Mouse (Mus musculus): ENCODE results near the gene Gm16181. TPM values are rescaled to one million over a fixed set of nuclear protein-coding genes. Genes with fewer than 3 reads are reported as not detected.

Gm16181 gene
- total RNA-seq, 2 experiments from 2014 or later: not detected

- intact Hi-C loops (cut with DNase I; ENCODE audit: low total_unique reads): no loop called here
- DNase-seq: no peak
Measured at GRCm38 (mm10) chr17:35244999-35245398, 24.4 kb downstream of the Gm16181 start.

- intact Hi-C loops (cut with DNase I; ENCODE audit: low total_unique reads): no loop called here
- no peak for DNase-seq
Measured at GRCm38 (mm10) chr17:35245731-35246623, 25.3 kb downstream of the Gm16181 start.

GRCm38 (mm10) chr17:35247144-35247543 is 26.5 kb downstream of the Gm16181 start:
- intact Hi-C loops (cut with DNase I; ENCODE audit: low total_unique reads): no loop called here
- no peak for DNase-seq

- intact Hi-C loops (cut with DNase I; ENCODE audit: low total_unique reads): no loop called here
- no peak for DNase-seq
Measured at GRCm38 (mm10) chr17:35248986-35249385, 28.4 kb downstream of the Gm16181 start.

- DNase-seq: no peak
- intact Hi-C loops (cut with DNase I; ENCODE audit: low total_unique reads): no loop called here
Measured at GRCm38 (mm10) chr17:35249451-35250197, 29.0 kb downstream of the Gm16181 start.

GRCm38 (mm10) chr17:35250348-35251120 is 29.9 kb downstream of the Gm16181 start:
- DNase-seq: no peak
- intact Hi-C loops (cut with DNase I; ENCODE audit: low total_unique reads): no loop called here

- no peak for DNase-seq
Measured at GRCm38 (mm10) chr17:35251162-35251719, 30.6 kb downstream of the Gm16181 start.

GRCm38 (mm10) chr17:35251981-35252380 is 31.3 kb downstream of the Gm16181 start:
- no peak for DNase-seq
- intact Hi-C loops (cut with DNase I; ENCODE audit: low total_unique reads): no loop called here

More at GRCm38 (mm10) chr17:35251162-35251719, 30.6 kb downstream of the Gm16181 start:
- intact Hi-C loops (cut with DNase I; ENCODE audit: low total_unique reads): no loop called here

GRCm38 (mm10) chr17:35252619-35253292 is 32.1 kb downstream of the Gm16181 start:
- intact Hi-C loops (cut with DNase I; ENCODE audit: low total_unique reads): no loop called here
- DNase-seq: no peak

- intact Hi-C loops (cut with DNase I; ENCODE audit: low total_unique reads): no loop called here
- DNase-seq: no peak
Measured at GRCm38 (mm10) chr17:35253293-35254093, 32.9 kb downstream of the Gm16181 start.

GRCm38 (mm10) chr17:35254241-35255098 is 33.8 kb downstream of the Gm16181 start:
- intact Hi-C loops (cut with DNase I; ENCODE audit: low total_unique reads): no loop called here
- no peak for DNase-seq

GRCm38 (mm10) chr17:35255301-35255700 is 34.7 kb downstream of the Gm16181 start:
- DNase-seq: no peak
- intact Hi-C loops (cut with DNase I; ENCODE audit: low total_unique reads): no loop called here

GRCm38 (mm10) chr17:35255704-35256103 is 35.1 kb downstream of the Gm16181 start:
- DNase-seq: no peak
- intact Hi-C loops (cut with DNase I; ENCODE audit: low total_unique reads): no loop called here

GRCm38 (mm10) chr17:35257378-35257777 is 36.7 kb downstream of the Gm16181 start:
- intact Hi-C loops (cut with DNase I; ENCODE audit: low total_unique reads): no loop called here

GRCm38 (mm10) chr17:35257824-35258491 is 37.3 kb downstream of the Gm16181 start:
- intact Hi-C loops (cut with DNase I; ENCODE audit: low total_unique reads): no loop called here
- DNase-seq: peak; percentile 90

More at GRCm38 (mm10) chr17:35257378-35257777, 36.7 kb downstream of the Gm16181 start:
- DNase-seq: no peak

All from gastrocnemius, postnatal 14 days (tissue).